Mouse (Mus musculus) layer of hippocampus, postnatal 10 days (tissue): ENCODE measurements around the gene Vwa5b2. TPM values are rescaled to one million over a fixed set of nuclear protein-coding genes. Genes with fewer than 3 reads are reported as not detected.

ENCODE experiments used
- DNase-seq, 2 experiments: peaks; one replicate each; pipeline ENCODE4 v3.0.0; 2021; ENCODE audit warnings: low spot score in 2 of 2
- long read RNA-seq: library from polyadenylated mRNA; stranded (forward); transcript quantifications from one replicate; pipeline ENCODE4 v2.0.0, GENCODE M21; 2023
- total RNA-seq, 2 experiments: library from RNA; stranded (reverse); gene quantifications; 2 replicates each; pipeline ENCODE4 v1.2.3; 2021

The Vwa5b2 gene
- 10 to 100 TPM; 44.4 to 45.6 TPM for total RNA-seq
- long read RNA-seq, partial matches to known transcripts, result 13 of 21 reads
- long read RNA-seq, other reads (novel, unspliced or antisense), result 7 of 21 reads

GRCm38 (mm10) chr16:20589366-20589938 lies at the start of gene Vwa5b2:
Gene Vwa5b2 (plus strand): TSS chr16:20589471.
- peak; percentile 48 for DNase-seq

- no peak for DNase-seq
Observed at GRCm38 (mm10) chr16:20539649-20540048, 49.6 kb upstream of the Vwa5b2 start.

DNA sequence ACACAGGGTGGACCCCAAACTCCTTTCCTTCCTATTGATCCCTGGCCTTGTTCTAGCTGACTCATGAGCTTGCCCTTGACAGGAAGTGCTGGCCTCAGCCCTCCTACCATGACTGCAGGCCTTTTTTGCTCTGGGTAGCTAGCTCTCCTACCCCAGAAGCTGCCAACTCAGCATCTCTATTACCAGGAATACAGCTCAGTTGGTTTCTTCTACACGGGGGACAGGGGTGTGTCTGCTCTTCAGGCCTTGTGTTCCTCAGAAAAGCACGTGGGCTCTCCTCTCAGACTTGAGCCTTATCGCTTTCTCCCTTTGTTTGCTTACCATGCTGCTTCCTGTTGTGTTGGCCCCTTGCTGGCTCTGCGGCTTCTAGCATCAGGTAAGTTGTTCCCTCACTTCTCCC lies 48.8 kb upstream of the Vwa5b2 start:
- DNase-seq, result no peak

GRCm38 (mm10) chr16:20545696-20546095 lies 43.6 kb upstream of the Vwa5b2 start:
- DNase-seq, result no peak

DNA sequence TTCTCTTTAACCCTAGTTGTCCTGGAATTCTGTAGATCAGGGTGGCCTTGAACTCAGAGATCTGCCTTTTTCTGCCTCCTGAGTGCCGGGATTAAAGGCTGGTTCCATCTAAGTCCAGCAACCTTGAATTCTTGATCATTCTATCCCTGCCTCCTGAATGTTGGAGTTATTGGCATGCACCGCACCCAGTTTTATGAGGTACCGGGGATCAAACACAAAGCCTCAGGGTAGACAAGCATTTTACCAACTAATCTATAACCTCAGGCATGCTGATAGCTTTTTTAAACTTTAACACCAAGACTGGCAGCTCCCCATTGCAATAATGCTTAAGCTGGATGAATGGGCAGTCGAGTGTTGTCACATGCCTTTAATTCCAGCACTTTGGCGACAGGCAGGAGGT lies 41.8 kb upstream of the Vwa5b2 start:
- no peak for DNase-seq

DNA sequence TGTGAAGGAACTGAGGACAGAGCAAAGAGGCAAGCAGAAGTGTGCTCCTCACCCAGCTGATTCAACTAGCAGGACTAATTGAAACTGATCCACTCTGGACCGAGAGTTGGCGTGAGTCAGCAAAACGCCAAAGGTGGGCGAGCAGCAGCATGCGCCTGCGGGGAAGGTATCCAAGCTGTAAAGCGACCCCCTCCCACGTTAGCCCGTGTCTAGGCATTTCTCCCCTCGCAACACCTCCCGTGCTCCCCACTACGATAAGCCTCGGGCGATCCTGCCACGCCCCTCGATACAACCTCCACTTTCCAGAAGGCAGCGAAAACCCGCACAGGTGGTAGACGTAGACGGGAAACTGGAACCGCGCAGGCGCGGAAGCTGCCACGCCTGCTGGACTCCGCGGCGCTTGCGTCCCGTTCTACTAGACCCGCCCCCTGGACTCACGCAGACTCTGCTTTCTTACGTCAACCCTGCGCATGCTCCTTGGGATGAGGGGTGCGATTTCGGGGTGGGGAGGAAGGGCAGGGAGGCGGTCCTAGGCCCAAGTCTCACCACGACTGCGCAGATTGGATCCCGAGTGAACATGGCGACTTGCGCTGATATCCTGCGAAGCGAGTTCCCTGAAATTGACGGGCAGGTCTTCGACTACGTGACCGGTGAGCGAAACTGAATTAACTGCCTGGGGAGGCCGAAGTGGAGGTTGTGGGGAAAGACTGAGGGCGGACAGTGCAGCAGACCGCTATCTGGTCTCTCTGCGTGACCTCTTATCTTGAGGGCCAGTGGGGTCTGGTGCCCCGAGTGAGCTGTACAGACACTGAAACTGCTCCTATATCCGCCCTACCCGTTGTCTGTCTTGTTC lies 40.9 kb upstream of the Vwa5b2 start, which contains the start of gene Abcf3:
Gene Abcf3 (plus strand): TSS at position 482 of the 853 bp plus-strand sequence.
- peak; percentile 95 to 97 for DNase-seq

DNA sequence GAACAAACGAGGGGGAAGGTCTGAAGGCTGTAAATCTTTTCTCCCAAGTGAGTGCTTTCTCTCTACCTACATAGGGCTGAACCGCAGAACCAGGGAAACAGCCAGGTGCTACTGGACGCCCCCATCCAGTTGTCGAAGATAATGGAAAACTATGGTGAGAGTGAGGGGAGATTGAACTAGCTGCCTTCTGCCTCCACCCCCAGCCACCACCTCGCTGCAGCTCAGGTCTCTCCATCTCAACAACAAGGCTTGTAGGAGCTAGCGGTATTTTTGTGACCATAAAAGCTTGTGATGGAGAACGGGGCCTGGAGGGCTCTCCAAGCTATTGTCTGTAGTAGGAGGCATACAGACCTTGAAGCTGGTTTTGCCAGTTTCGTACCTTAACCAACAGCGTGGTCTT lies 40.1 kb upstream of the Vwa5b2 start:
- DNase-seq, result no peak

DNA sequence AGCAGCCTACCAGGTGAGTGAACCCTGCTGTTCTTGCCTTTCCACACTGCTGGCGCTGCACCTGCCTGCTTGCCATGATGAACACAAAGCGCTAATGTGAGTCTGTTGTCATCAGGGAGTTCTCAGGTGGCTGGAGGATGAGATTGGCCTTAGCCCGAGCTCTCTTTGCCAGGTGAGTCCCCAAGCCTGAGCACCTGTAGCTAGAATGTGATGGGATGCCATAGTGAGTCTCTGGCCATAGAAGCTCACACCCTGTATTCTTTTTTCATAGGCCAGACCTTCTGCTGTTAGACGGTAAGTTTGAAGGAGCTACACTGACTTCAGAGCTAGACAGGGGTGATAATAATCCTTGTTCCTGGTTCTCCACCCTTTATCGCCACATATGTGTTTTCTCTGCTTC lies 37.6 kb upstream of the Vwa5b2 start:
- no peak for DNase-seq

GRCm38 (mm10) chr16:20552594-20552993 lies 36.7 kb upstream of the Vwa5b2 start:
- DNase-seq, result no peak

DNA sequence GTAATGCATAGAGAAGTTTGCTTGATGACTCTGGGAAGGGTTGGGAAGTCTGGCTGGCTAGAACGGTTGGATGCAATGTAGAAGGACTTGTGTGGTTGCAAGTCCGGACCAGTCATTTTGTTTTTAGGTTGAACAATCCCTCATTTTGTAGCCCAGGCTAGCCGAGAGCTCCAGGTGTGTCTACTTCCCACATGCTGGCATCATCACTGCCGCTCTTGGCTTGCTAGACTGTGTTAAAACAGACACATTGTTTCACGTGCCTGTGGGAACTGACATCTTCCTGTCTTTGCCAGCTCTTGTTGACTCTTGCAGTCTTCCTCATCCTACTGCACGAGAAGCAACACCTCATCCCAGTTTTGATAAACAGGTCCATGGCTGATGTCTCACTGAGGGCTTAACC lies 34.3 kb upstream of the Vwa5b2 start:
- DNase-seq, result no peak

GRCm38 (mm10) chr16:20557381-20557780 lies 31.9 kb upstream of the Vwa5b2 start:
- DNase-seq, result no peak

DNA sequence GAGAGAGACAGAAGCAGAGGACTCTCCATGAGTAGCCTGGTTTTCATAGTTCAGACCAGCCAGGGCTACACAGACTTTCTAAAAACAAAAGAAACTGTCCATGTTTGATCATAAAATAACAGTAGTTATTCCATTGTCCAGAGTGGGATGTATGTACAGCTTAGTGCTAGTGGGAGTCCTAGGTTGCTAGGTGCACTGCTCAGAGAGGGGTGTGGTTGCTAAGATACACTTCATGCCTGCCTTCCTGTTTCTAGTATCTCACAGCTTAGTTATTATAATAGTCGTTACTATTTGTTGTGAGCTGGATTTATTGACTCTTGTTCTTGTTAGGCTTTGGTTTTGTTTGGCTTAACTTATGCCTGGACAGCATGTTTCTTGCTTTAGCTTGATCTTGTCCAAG lies 24.2 kb upstream of the Vwa5b2 start:
- DNase-seq, result no peak

DNA sequence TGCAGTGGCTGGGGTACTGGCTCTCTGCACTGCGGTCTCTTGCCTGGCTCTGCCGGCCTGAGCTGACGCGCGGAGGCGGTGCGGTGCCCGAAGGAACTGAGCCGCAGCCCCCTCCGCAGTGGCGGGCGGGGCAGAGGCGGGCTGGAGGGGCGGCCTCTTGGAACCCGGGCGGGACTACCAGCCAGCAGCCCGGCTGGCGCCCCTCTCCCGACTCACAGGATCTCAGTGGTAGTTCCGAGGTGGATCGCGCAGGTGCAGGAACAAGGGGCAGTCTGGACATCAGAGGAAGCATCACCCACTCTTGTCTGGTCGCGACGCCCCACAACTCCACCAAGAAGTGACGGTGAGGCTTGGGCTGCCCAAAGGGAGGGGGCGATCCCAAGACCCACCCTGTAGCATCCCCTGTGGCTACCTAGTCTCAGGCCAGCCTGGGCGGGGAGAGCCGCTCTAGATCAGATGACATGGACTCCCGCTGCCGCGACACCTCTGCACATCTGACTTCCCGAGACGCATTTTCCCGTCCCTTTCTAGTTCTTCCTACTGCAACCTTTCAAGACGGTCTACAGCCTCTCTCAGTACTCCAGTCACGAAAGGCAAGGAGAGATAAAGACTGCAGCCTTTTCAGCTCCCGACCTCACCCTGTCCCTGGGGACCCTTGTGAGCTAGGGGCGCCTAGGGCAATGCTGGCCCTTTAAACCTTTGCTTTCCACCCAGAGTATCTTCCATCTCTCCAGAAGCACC lies 838 bp downstream of the Vwa5b2 start:
- peak in 1 of 2 experiments; percentile 63 for DNase-seq

DNA sequence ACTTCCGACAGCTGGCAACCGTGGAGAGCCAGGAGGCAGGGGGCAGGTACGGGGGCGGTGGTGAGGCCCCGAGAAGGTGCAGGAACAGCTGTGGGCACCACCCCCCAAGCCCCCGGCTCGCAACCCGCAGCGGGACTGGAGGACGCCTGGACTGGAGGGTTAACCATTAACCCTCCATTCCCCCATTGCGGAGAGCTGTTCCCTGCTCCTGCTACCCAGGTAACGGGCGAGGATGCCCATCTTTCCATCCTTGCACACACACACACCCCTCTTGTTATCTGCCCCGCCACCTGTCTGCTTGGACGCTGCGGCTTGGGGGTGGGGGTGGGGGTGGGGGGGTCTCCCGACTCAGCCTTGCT lies 1.4 kb downstream of the Vwa5b2 start:
- DNase-seq, result no peak

DNA sequence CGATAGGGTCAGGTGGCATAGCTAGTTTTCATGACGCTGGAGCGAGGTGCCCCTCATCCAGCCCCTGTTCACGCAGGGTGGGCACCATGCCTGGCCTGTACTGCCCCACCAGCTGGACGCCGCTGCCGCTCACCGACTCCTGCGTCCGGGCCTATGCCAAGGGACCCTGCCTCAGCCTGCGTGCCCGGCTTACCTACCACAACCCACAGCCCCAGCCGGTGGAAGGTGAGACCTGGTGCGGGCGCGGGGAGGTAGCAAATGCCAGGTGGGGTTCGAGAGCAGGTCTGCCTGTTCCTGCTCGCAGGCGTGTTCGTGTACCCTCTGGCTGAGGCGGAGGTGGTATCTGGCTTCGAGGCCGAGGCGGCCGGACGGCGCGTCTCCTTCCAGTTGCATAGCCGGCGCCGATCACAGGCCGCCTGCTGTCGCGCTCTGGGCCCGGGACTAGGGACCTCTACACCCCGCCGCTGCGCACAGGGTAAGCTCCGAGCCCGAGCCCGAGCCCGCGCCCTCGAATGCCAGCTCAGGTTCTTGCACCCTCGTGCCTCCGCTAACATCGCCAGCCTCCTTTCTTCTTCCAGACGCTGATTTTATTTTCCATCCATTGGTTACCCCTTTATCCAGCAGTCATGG lies 1.9 kb downstream of the Vwa5b2 start:
- DNase-seq, result no peak

DNA sequence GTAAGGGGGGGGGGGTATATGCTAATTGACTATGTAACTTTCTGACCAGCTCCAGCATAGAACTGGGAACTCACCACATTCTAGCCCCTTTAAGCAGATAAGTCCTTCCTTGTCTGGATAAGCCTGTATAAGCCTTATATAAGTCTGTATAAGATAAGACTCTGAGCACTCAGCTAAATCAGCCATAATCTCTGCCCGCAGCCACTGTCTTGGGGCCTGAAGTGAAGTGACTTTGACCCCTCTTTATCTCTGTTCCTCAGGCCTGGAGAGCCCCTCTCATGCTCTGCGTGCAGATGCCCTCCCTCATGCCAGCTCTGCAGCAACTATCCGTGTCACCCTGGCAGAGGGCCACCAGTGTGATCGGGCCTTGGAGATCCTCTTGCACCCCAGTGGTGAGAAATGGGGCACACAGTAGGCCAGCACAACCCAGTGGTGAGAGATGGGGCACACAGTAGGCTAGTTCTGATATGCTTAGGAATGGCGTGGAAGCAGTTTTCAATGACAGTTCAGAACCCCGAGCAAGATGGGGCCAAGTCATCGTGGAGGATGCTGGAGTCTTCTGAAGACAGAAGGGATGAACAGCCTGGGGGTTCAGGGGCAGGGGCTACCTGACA lies 5.9 kb downstream of the Vwa5b2 start:
- DNase-seq, result no peak

GRCm38 (mm10) chr16:20595737-20596136 lies 6.5 kb downstream of the Vwa5b2 start:
- no peak for DNase-seq

DNA sequence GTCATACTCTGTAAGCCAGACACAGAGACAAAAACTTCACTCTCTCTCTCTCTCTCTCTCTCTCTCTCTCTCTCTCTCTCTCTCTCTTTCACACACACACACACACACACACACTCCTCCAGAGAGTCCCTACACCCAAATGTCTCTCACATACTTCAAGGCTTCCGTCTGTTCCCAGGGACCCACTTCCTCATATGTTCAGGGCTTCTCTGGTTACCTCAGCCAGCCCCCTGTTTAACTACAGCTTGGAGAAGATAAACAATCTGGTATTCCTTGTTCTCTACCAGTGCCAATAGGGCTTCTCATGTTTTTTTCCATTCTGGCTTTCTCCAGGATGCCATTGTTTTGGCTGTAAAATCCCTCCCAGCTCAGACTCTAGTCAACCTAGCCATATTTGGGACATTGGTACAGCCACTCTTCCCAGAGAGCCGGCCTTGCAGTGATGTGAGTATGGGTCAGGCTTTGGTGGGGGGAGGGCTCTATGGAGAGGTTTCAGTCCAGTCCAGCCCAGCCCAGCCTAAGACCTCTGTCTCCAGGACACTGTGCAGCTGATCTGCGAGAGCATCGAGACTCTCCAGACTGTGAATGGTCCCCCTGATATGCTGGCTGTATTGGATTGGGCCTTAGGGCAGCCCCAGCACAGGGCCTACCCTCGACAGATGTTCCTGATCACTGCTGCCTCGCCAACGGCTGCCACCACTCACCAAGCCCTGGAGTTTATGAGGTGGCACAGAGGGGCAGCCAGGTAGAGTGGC lies 7.6 kb downstream of the Vwa5b2 start:
- DNase-seq, result no peak

DNA sequence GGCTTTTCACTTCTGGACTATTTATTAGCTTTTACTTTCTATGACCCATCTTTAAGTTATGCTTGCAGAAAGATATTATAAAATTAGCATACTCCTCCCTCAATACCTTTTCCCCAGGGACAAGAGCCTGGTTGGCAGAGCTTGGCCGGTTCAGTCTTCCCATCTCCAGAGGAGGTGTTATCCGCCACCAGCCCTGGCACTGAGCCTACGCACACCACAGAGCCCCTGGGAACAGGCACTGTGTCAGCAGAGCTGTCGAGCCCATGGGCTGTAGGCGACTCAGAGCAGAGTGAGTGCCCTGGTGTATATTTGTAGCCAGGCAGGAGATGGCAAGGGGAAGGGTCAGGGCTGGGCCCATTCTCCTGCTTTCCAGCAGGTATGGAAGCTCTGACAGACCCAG lies 11.2 kb downstream of the Vwa5b2 start:
- no peak for DNase-seq

GRCm38 (mm10) chr16:20604705-20605104 lies 15.4 kb downstream of the Vwa5b2 start:
- no peak for DNase-seq
